Mouse (Mus musculus): ENCODE measurements around the gene Arhgef40. TPM values are rescaled to one million over a fixed set of nuclear protein-coding genes. Genes with fewer than 3 reads are reported as not detected.
"Not testable (repeated sequence)": the region's sequence is repeated elsewhere in the genome, so short reads cannot be mapped to it uniquely, and the experiment has no call there.

The Arhgef40 gene
- total RNA-seq, 2 experiments from 2014 or later, result 46.6 to 51.6 TPM

- peak in 1 of 2 experiments; percentile 41 for DNase-seq
These were observed 33.9 kb downstream of the Arhgef40 start for GRCm38 (mm10) chr14:52018248-52019050.

GRCm38 (mm10) chr14:52019051-52019589 is 34.6 kb downstream of the Arhgef40 start:
- DNase-seq, result no peak

GRCm38 (mm10) chr14:52019590-52020340 is 35.2 kb downstream of the Arhgef40 start:
- DNase-seq, result peak; percentile 98

GRCm38 (mm10) chr14:52020486-52021137 is 36.1 kb downstream of the Arhgef40 start, which contains the start of gene Zfp219:
Zfp219 (minus strand) TSS chr14:52020733.
- DNase-seq, result peak; percentile 76 to 79

GRCm38 (mm10) chr14:52021138-52021529 is 36.6 kb downstream of the Arhgef40 start:
- DNase-seq, result no peak

GRCm38 (mm10) chr14:52021568-52022212 is 37.2 kb downstream of the Arhgef40 start:
- DNase-seq, result no peak

GRCm38 (mm10) chr14:52022244-52022708 is 37.8 kb downstream of the Arhgef40 start:
- no peak for DNase-seq

GRCm38 (mm10) chr14:52022709-52023459 is 38.4 kb downstream of the Arhgef40 start:
- DNase-seq, result peak; percentile 93 to 95

- no peak for DNase-seq
These were observed 39.6 kb downstream of the Arhgef40 start for GRCm38 (mm10) chr14:52024133-52024532.

- DNase-seq, result no peak
These were observed 41.8 kb downstream of the Arhgef40 start for GRCm38 (mm10) chr14:52026342-52026741.

GRCm38 (mm10) chr14:52035926-52036325 is 51.4 kb downstream of the Arhgef40 start:
- no peak for DNase-seq

- no peak for DNase-seq
These were observed 54.8 kb downstream of the Arhgef40 start for GRCm38 (mm10) chr14:52039332-52039731.

- not testable (repeated sequence) for DNase-seq
These were observed 57.8 kb downstream of the Arhgef40 start, which contains the start of gene Olfr221 for GRCm38 (mm10) chr14:52042359-52042758. Olfr221 (minus strand) TSS chr14:52042459.

- no peak for DNase-seq
These were observed 58.9 kb downstream of the Arhgef40 start for GRCm38 (mm10) chr14:52043446-52043845.

- DNase-seq, result peak in 1 of 2 experiments; percentile 26
These were observed 60.6 kb downstream of the Arhgef40 start for GRCm38 (mm10) chr14:52044901-52045678.

GRCm38 (mm10) chr14:52045966-52046565 is 61.5 kb downstream of the Arhgef40 start:
- no peak for DNase-seq

GRCm38 (mm10) chr14:52052720-52053119 is 68.2 kb downstream of the Arhgef40 start:
- not testable (repeated sequence) for DNase-seq
